Mouse (Mus musculus): ENCODE measurements around the gene Gm28729. TPM values are rescaled to one million over a fixed set of nuclear protein-coding genes. Genes with fewer than 3 reads are reported as not detected.
"Not testable (repeated sequence)": the region's sequence is repeated elsewhere in the genome, so short reads cannot be mapped to it uniquely, and the experiment has no call there.

Gene Gm28729
- polyA plus RNA-seq, 1 experiment: 0.19 TPM

- TF ChIP-seq CTCF (IDR thresholded peaks at IDR 0.05; ENCODE audit: extremely low read depth, insufficient read depth, low read length): no peak
- H3K4me1 ChIP-seq (ENCODE audit: control insufficient read depth, insufficient read depth, low read length): no peaks in the 10 kb centered on the region; the same call in none of the 2 replicates
- H3K27ac ChIP-seq (ENCODE audit: insufficient read depth, low read length): no peak overlapping the region
- H3K4me3 ChIP-seq (ENCODE audit: insufficient read depth, low read length): no peak overlapping the region
These were observed 5.6 kb upstream of the Gm28729 start for GRCm38 (mm10) chr9:96530674-96531081.

- Histone ChIP-seq H3K4me1 (ENCODE audit: control insufficient read depth, insufficient read depth, low read length) (no peaks in the 10 kb centered on the region; the same call in none of the 2 replicates), H3K4me3 (ENCODE audit: insufficient read depth, low read length) (no peak overlapping the region), H3K27ac (ENCODE audit: insufficient read depth, low read length) (no peak overlapping the region)
- TF ChIP-seq POLR2A (IDR thresholded peaks at IDR 0.05; ENCODE audit: extremely low read depth, insufficient read depth, low read length) (no peak), CTCF (IDR thresholded peaks at IDR 0.05; ENCODE audit: extremely low read depth, insufficient read depth, low read length) (no peak)
These were observed 5.1 kb upstream of the Gm28729 start for GRCm38 (mm10) chr9:96529961-96530673.

- TF ChIP-seq CTCF (IDR thresholded peaks at IDR 0.05; ENCODE audit: extremely low read depth, insufficient read depth, low read length) (no peak), POLR2A (IDR thresholded peaks at IDR 0.05; ENCODE audit: extremely low read depth, insufficient read depth, low read length) (no peak)
- Histone ChIP-seq H3K4me3 (ENCODE audit: insufficient read depth, low read length) (no peak overlapping the region), H3K27ac (ENCODE audit: insufficient read depth, low read length) (no peak overlapping the region), H3K4me1 (ENCODE audit: control insufficient read depth, insufficient read depth, low read length) (no peaks in the 10 kb centered on the region; the same call in none of the 2 replicates)
These were observed 947 bp upstream of the Gm28729 start for GRCm38 (mm10) chr9:96526011-96526410.

DNA sequence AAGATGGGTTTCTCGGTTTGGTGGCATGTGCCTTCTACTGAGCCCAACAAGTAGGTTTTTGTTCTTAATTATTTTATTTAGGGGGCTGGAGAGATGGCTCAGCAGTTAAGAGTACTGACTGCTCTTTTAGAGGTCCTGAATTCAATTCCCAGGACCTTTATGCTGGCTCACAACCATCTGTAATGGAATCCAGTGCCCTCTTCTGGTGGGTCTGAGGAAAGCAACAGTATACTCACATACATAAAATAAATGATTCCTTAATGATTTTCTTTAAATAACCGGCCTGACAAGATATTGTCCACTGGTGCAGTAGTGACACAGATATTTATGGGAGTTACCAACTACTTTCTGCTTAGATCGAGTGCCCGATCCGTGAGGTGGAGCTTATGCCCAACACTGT is 1.9 kb downstream of the Gm28729 start:
- Histone ChIP-seq H3K27ac (ENCODE audit: insufficient read depth, low read length) (no peak overlapping the region), H3K4me1 (ENCODE audit: control insufficient read depth, insufficient read depth, low read length) (no peaks in the 10 kb centered on the region), H3K4me3 (ENCODE audit: insufficient read depth, low read length) (no peak overlapping the region)
- TF ChIP-seq CTCF (IDR thresholded peaks at IDR 0.05; ENCODE audit: extremely low read depth, insufficient read depth, low read length): no peak
- no peak for TF ChIP-seq POLR2A (IDR thresholded peaks at IDR 0.05; ENCODE audit: extremely low read depth, insufficient read depth, low read length)

DNA sequence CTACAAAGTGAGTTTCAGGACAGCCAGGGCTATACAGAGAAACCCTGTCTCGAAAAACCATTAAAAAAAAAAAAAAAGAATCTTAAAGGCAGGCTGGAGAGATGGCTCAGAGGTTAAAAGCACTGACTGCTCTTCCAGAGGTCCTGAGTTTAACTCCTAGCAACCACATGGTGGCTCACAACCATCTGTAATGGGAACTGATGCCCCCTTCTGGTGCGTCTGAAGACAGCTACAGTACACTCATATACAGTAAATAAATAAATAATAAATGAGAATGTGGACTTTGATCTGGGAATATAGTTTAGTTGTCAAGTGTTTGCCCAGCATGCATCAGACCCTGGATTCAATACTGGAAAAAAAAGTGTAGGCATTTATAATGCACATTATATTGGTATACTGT is 3.5 kb downstream of the Gm28729 start:
- H3K4me3 ChIP-seq (ENCODE audit: insufficient read depth, low read length); H3K4me1 ChIP-seq (ENCODE audit: control insufficient read depth, insufficient read depth, low read length); H3K27ac ChIP-seq (ENCODE audit: insufficient read depth, low read length): not testable (repeated sequence)

DNA sequence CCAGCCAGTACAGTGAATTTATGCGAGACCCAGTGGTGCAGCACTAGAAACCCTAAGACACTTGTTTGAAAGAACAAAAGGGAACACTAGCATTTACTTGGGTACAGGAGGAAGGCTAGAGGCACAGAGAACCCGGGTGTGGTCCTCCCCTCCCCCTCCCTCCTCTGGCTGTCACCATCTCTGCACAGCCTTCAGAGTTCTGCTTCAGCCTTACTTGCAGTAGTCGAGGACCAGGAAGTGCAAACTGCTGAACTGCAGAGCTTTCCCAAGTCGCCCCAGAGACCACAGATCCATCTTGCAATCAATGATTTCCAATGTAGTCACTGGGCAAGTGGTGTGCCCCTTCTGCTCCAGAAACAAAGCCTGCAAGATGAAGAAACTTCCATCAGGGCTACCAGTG is 7.6 kb downstream of the Gm28729 start:
- no peaks in the 10 kb centered on the region for H3K4me1 ChIP-seq (ENCODE audit: control insufficient read depth, insufficient read depth, low read length)
- TF ChIP-seq POLR2A (IDR thresholded peaks at IDR 0.05; ENCODE audit: extremely low read depth, insufficient read depth, low read length): no peak

GRCm38 (mm10) chr9:96516806-96517205 is 8.3 kb downstream of the Gm28729 start:
- H3K4me1 ChIP-seq (ENCODE audit: control insufficient read depth, insufficient read depth, low read length): no peaks in the 10 kb centered on the region
- TF ChIP-seq CTCF (IDR thresholded peaks at IDR 0.05; ENCODE audit: extremely low read depth, insufficient read depth, low read length): no peak
- no peak for TF ChIP-seq POLR2A (IDR thresholded peaks at IDR 0.05; ENCODE audit: extremely low read depth, insufficient read depth, low read length)
- H3K4me3 ChIP-seq (ENCODE audit: insufficient read depth, low read length): no peak overlapping the region
- no peak overlapping the region for H3K27ac ChIP-seq (ENCODE audit: insufficient read depth, low read length)

More for the DNA sequence above, 7.6 kb downstream of the Gm28729 start:
- Histone ChIP-seq H3K27ac (ENCODE audit: insufficient read depth, low read length) (no peak overlapping the region), H3K4me3 (ENCODE audit: insufficient read depth, low read length) (no peak overlapping the region)

DNA sequence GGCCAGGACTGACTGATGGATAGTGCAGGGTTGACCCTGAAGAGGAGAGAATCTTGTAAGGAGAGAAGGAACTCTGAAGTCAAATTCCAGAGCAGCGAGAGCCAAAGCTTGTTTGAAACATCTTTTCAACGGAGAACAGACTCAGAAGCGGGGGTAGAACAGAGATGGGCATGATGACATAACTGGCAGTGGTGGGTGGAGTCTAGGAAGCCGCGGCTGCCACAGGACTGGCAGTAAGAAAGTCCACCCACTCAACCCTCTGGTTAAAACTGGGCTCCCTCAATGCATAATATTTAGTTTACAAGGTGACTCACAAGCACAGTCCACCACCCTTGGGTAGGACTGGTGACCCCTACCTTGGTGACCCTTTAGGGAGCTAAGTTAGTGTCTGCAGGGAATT is 9.3 kb downstream of the Gm28729 start:
- no peak overlapping the region for H3K27ac ChIP-seq (ENCODE audit: insufficient read depth, low read length)

DNA sequence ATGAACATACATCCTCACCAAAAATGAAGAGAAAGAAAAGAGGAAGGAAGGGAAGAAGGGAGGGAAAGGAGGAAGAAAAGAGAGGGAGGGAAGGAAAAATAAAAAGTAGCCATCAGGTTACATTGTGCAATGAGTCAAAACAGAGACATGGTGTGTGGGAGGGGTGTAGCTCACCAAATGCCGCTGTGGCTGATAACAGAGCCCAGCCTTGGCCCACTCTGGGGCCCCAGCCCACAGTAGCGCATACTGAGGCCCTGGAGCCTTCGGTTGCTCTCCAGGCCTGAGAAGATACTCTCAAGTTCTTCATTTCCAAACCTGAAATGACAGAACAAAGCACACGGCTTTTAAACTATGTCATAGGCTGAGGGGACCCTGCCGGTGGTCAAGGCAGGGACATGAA is 10.8 kb downstream of the Gm28729 start:
- H3K27ac ChIP-seq (ENCODE audit: insufficient read depth, low read length): no peak overlapping the region
- no peak for TF ChIP-seq CTCF (IDR thresholded peaks at IDR 0.05; ENCODE audit: extremely low read depth, insufficient read depth, low read length)
- no peak for TF ChIP-seq POLR2A (IDR thresholded peaks at IDR 0.05; ENCODE audit: extremely low read depth, insufficient read depth, low read length)
- no peak overlapping the region for H3K4me3 ChIP-seq (ENCODE audit: insufficient read depth, low read length)
- H3K4me1 ChIP-seq (ENCODE audit: control insufficient read depth, insufficient read depth, low read length): no peaks in the 10 kb centered on the region

More for the DNA sequence above, 9.3 kb downstream of the Gm28729 start:
- Histone ChIP-seq H3K4me1 (ENCODE audit: control insufficient read depth, insufficient read depth, low read length) (no peaks in the 10 kb centered on the region), H3K4me3 (ENCODE audit: insufficient read depth, low read length) (no peak overlapping the region)
- TF ChIP-seq CTCF (IDR thresholded peaks at IDR 0.05; ENCODE audit: extremely low read depth, insufficient read depth, low read length) (no peak), POLR2A (IDR thresholded peaks at IDR 0.05; ENCODE audit: extremely low read depth, insufficient read depth, low read length) (no peak)

DNA sequence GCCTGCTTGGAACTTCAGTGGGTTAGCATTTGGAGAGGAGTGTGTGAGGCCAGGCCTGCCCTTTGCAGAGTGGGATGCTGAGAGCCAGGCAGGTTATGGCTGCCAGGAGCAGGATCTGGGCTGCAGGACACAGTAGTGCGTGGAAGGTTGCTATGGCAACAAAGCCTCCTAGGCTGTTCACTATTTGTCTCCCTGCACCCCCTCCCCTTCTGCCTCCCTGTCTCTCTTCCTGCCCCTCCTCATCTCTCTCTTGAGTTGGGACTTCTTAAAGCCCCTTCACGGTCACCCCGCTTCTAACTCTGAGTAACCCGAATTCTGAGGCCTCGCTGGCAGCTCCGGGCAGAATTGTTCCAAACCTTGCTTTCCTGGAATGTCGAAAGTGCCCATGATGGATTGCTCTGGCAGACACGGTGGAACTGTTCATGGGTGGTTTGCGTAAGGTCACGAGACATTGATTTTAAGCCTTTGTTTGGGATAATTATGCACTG is 19.0 kb downstream of the Gm28729 start:
- H3K4me1 ChIP-seq (ENCODE audit: control insufficient read depth, insufficient read depth, low read length): peaks cover 2% of the 10 kb centered on the region
- H3K27ac ChIP-seq (ENCODE audit: insufficient read depth, low read length): no peak overlapping the region
- H3K4me3 ChIP-seq (ENCODE audit: insufficient read depth, low read length): no peak overlapping the region
- TF ChIP-seq POLR2A (IDR thresholded peaks at IDR 0.05; ENCODE audit: extremely low read depth, insufficient read depth, low read length): no peak
- TF ChIP-seq CTCF (IDR thresholded peaks at IDR 0.05; ENCODE audit: extremely low read depth, insufficient read depth, low read length): no peak

Data from cortical plate, adult 2 months (tissue).